In genomic region chr2:155133011-155133976, GRCm38 (mm10) we compare ENCODE assay signal across 8 mouse cellular contexts. TPM values are rescaled to one million over a fixed set of nuclear protein-coding genes. Genes with fewer than 3 reads are reported as not detected.
DNase-seq lines count a peak whose midpoint lies in the region; ATAC-seq and TF ChIP-seq lines count a peak whose summit lies in the region.

Gene Itch (plus strand): TSS chr2:155133509.

- peak within 1 kb of the TSS; percentile 82 for H3K4me3 ChIP-seq in embryonic facial prominence, embryonic 14.5 days (ENCODE audit: low read depth, low read length)
- peak within 1 kb of the TSS; percentile 92 for H3K4me3 ChIP-seq in heart, adult 2 months
- peak within 1 kb of the TSS; percentile 92 for H3K4me3 ChIP-seq in limb, embryonic 13.5 days
- peak within 1 kb of the TSS; percentile 65 for H3K4me3 ChIP-seq in midbrain, embryonic 16.5 days (ENCODE audit: low read depth, low read length)

- H3K9me3 ChIP-seq in embryonic facial prominence, embryonic 14.5 days (ENCODE audit: control insufficient read depth, low read length): no peaks in the 10 kb centered on the region
- no peaks in the 10 kb centered on the region for H3K9me3 ChIP-seq in limb, embryonic 13.5 days
- H3K9me3 ChIP-seq in midbrain, embryonic 16.5 days (replicated peaks; ENCODE audit: control insufficient read depth, low read length, poor library complexity, severe bottlenecking): no peaks in the 10 kb centered on the region

- peaks cover 7% of the 10 kb centered on the region for H3K36me3 ChIP-seq in embryonic facial prominence, embryonic 14.5 days (ENCODE audit: control insufficient read depth, insufficient read depth, low read length)
- H3K36me3 ChIP-seq in heart, adult 2 months (ENCODE audit: control insufficient read depth, insufficient read depth, low read length): peaks cover 17% of the 10 kb centered on the region
- H3K36me3 ChIP-seq in limb, embryonic 13.5 days: peaks cover 4% of the 10 kb centered on the region
- H3K36me3 ChIP-seq in midbrain, embryonic 16.5 days (ENCODE audit: control insufficient read depth, insufficient read depth, low read length): peaks cover 3% of the 10 kb centered on the region

- peak; percentile 46; the same call in 1 of the 2 replicates for TF ChIP-seq EP300 in heart, adult 2 months (IDR thresholded peaks at IDR 0.05; ENCODE audit: insufficient read depth, low read depth, low read length)

- H3K4me1 ChIP-seq in embryonic facial prominence, embryonic 14.5 days (ENCODE audit: control insufficient read depth, insufficient read depth, low read length): peaks cover 15% of the 10 kb centered on the region
- H3K4me1 ChIP-seq in heart, adult 2 months (ENCODE audit: control insufficient read depth, insufficient read depth, low read length): peaks cover 10% of the 10 kb centered on the region
- H3K4me1 ChIP-seq in limb, embryonic 13.5 days: peaks cover 24% of the 10 kb centered on the region
- peaks cover 26% of the 10 kb centered on the region for H3K4me1 ChIP-seq in midbrain, embryonic 16.5 days (ENCODE audit: control insufficient read depth, insufficient read depth, low read length)

- peak within 1 kb of the TSS; percentile 58 for H3K4me2 ChIP-seq in embryonic facial prominence, embryonic 14.5 days (ENCODE audit: low read depth, low read length)
- H3K4me2 ChIP-seq in limb, embryonic 13.5 days (replicated peaks): peak within 1 kb of the TSS; percentile 80
- peak within 1 kb of the TSS; percentile 71 for H3K4me2 ChIP-seq in midbrain, embryonic 16.5 days (ENCODE audit: low read length)

- peak; percentile 97 for DNase-seq in 3T3-L1 (ENCODE audit: low read depth, low spot score)
- DNase-seq in adrenal gland, postnatal 4 days (ENCODE audit: low spot score in 2 of 2): peak; percentile 79 to 85
- DNase-seq in embryonic facial prominence, embryonic 14.5 days (ENCODE audit: low spot score): peak; percentile 97
- peak; percentile 92 to 94 for DNase-seq in heart, adult 2 months
- peak; percentile 92 to 94 for DNase-seq in kidney, adult 8-10 months
- DNase-seq in spleen, postnatal 10 days (ENCODE audit: low spot score in 2 of 2): peak; percentile 88 to 95

- no peaks in the 10 kb centered on the region for H3K27me3 ChIP-seq in embryonic facial prominence, embryonic 14.5 days (replicated peaks; ENCODE audit: control insufficient read depth, insufficient read depth, low read length)
- no peaks in the 10 kb centered on the region for H3K27me3 ChIP-seq in heart, adult 2 months (ENCODE audit: control insufficient read depth, insufficient read depth, low read length)
- no peaks in the 10 kb centered on the region for H3K27me3 ChIP-seq in limb, embryonic 13.5 days
- H3K27me3 ChIP-seq in midbrain, embryonic 16.5 days (ENCODE audit: control insufficient read depth, insufficient read depth, low read depth, low read length): no peaks in the 10 kb centered on the region

- peak within 1 kb of the TSS; percentile 82 for H3K27ac ChIP-seq in embryonic facial prominence, embryonic 14.5 days (replicated peaks; ENCODE audit: low read depth, low read length)
- H3K27ac ChIP-seq in heart, adult 2 months: peak within 1 kb of the TSS; percentile 95
- H3K27ac ChIP-seq in limb, embryonic 13.5 days: peak within 1 kb of the TSS; percentile 90
- peak within 1 kb of the TSS; percentile 87 for H3K27ac ChIP-seq in midbrain, embryonic 16.5 days (ENCODE audit: low read length)

- 4% methylated on average over 28 of the region's 65 CpGs for WGBS in embryonic facial prominence, embryonic 14.5 days
- WGBS in heart, adult 2 months: 3% methylated on average over 52 of the region's 65 CpGs
- 3% methylated on average over 52 of the region's 65 CpGs for WGBS in limb, embryonic 13.5 days
- 2% methylated on average over 57 of the region's 65 CpGs for WGBS in midbrain, embryonic 16.5 days

- peak; percentile 30 for TF ChIP-seq CTCF in heart, adult 2 months (IDR thresholded peaks at IDR 0.05)

- peak; percentile 93 for TF ChIP-seq POLR2A in heart, adult 2 months (IDR thresholded peaks at IDR 0.05; ENCODE audit: insufficient read depth, low read depth, low read length)

- peaks cover 8% of the 10 kb centered on the region for H3K79me2 ChIP-seq in heart, adult 2 months (replicated peaks; ENCODE audit: control insufficient read depth, insufficient read depth, low read length)

- intact Hi-C loops in heart, adult 2 months (cut with DNase I): loop anchor here (5.0 kb wide), 1 partner anchor 61 kb away; the partner anchor contains the start of gene Ahcy

- H3K9ac ChIP-seq in embryonic facial prominence, embryonic 14.5 days (ENCODE audit: low read depth, low read length): peak within 1 kb of the TSS; percentile 94
- peak within 1 kb of the TSS; percentile 96 for H3K9ac ChIP-seq in heart, adult 2 months (ENCODE audit: low read depth, low read length)
- H3K9ac ChIP-seq in limb, embryonic 13.5 days: peak within 1 kb of the TSS; percentile 97
- H3K9ac ChIP-seq in midbrain, embryonic 16.5 days (ENCODE audit: low read depth, low read length): peak within 1 kb of the TSS; percentile 81

- peak; percentile 99 for ATAC-seq in embryonic facial prominence, embryonic 14.5 days (ENCODE audit: low read depth)
- peak; percentile 98 for ATAC-seq in limb, embryonic 13.5 days (ENCODE audit: low FRiP score, low read depth)
- peak; percentile 98 for ATAC-seq in midbrain, embryonic 16.5 days

RNA-seq across cellular contexts. Expression of gene Itch, which starts in this region (rescaled TPM):
- 10 to 100 TPM; 51.8 to 52.8 TPM for total RNA-seq in adrenal gland, postnatal 4 days (2021)
- 45.4 and 48.8 TPM in 2 replicates for polyA plus RNA-seq in embryonic facial prominence, embryonic 14.5 days (2014; fragmentation: Nextera tagmentation; extraction: Ambion mirVana)
- 10 to 100 TPM; 26.4 to 26.8 TPM for total RNA-seq in heart, adult 2 months (2021)
- polyA plus RNA-seq in heart, adult 2 months (2012; rRNA removed): 6.9 and 10.5 TPM in 2 replicates
- 68.3 and 71.2 TPM in 2 replicates for polyA plus RNA-seq in limb, embryonic 13.5 days (2015; fragmentation: Nextera tagmentation; extraction: Ambion mirVana)
- 40.2 and 46.0 TPM in 2 replicates for polyA plus RNA-seq in midbrain, embryonic 16.5 days (2015; fragmentation: Nextera tagmentation; extraction: Ambion mirVana)

Comparison
In these comparisons a context has a peak if more than half of its experiments do, and no peak if none do; other contexts are left out.
1. Peak in every context shown above with its lines: DNase-seq, ATAC-seq, H3K4me3 ChIP-seq and H3K27ac ChIP-seq.